In genomic region chr9:111497074-111497811, GRCm38 (mm10) we compare ENCODE assay signal across 8 mouse cellular contexts. TPM values are rescaled to one million over a fixed set of nuclear protein-coding genes. Genes with fewer than 3 reads are reported as not detected.
DNase-seq lines count a peak whose midpoint lies in the region; ATAC-seq and TF ChIP-seq lines count a peak whose summit lies in the region.

No protein-coding gene starts in this region.

- H3K9ac ChIP-seq in forebrain, embryonic 11.5 days (ENCODE audit: low read length): no peak overlapping the region
- no peak overlapping the region for H3K9ac ChIP-seq in lung, postnatal 0 days (replicated peaks; ENCODE audit: low read depth)

- no peak overlapping the region for H3K4me2 ChIP-seq in forebrain, embryonic 11.5 days (ENCODE audit: low read depth, low read length, severe bottlenecking)
- no peak overlapping the region for H3K4me2 ChIP-seq in lung, postnatal 0 days (replicated peaks; ENCODE audit: low read depth, low read length)

- H3K27ac ChIP-seq in forebrain, embryonic 11.5 days (ENCODE audit: low read depth, low read length): no peak overlapping the region
- no peak overlapping the region for H3K27ac ChIP-seq in lung, postnatal 0 days (ENCODE audit: low read length)

- TF ChIP-seq CTCF in lung, postnatal 0 days (IDR thresholded peaks at IDR 0.05): peak; percentile 98

- TF ChIP-seq EP300 in lung, postnatal 0 days (IDR thresholded peaks at IDR 0.05): no peak

- DNase-seq in ES-CJ7 (ENCODE audit: low read depth, low spot score): peak; percentile 78
- peak; percentile 40 for DNase-seq in c-Kit-positive CD71-positive TER-119-positive erythroid progenitor cells, embryonic 14.5 days (ENCODE audit: low spot score)
- DNase-seq in forebrain, embryonic 11.5 days (ENCODE audit: low spot score): peak; percentile 91
- DNase-seq in layer of hippocampus, adult 18-20 months (ENCODE audit: low spot score in 2 of 2): peak; percentile 57 to 89
- peak; percentile 74 for DNase-seq in lung, postnatal 0 days (ENCODE audit: low spot score)
- DNase-seq in ovary, postnatal 14 days (ENCODE audit: low spot score): peak; percentile 72
- DNase-seq in thymus, postnatal 14 days: peak; percentile 52

- H3K27me3 ChIP-seq in forebrain, embryonic 11.5 days (ENCODE audit: control insufficient read depth, insufficient read depth, low read length): no peaks in the 10 kb centered on the region
- no peaks in the 10 kb centered on the region for H3K27me3 ChIP-seq in lung, postnatal 0 days (replicated peaks; ENCODE audit: insufficient read depth, low read length)

- no peaks in the 10 kb centered on the region for H3K9me3 ChIP-seq in forebrain, embryonic 11.5 days (ENCODE audit: control insufficient read depth, low read length)
- H3K9me3 ChIP-seq in lung, postnatal 0 days (ENCODE audit: low read length): no peaks in the 10 kb centered on the region

- no peak overlapping the region for H3K4me3 ChIP-seq in forebrain, embryonic 11.5 days (ENCODE audit: low read depth, low read length)
- no peak overlapping the region for H3K4me3 ChIP-seq in lung, postnatal 0 days (ENCODE audit: low read depth, low read length)

- peak; percentile 78 for ATAC-seq in forebrain, embryonic 11.5 days (replicated peaks; ENCODE audit: low FRiP score)
- ATAC-seq in hematopoietic stem cell, adult 5-6 weeks (replicated peaks in 1 of 2; ENCODE audit: insufficient read depth in 1 of 2, low FRiP score in 2 of 2, low TSS enrichment in 1 of 2, low read depth in 1 of 2, poor library complexity in 2 of 2, severe bottlenecking in 2 of 2): peak; percentile 63 to 85
- peak; percentile 37; the same call in 1 of the 2 replicates for ATAC-seq in lung, postnatal 0 days

- no peaks in the 10 kb centered on the region for H3K36me3 ChIP-seq in forebrain, embryonic 11.5 days (ENCODE audit: control insufficient read depth, insufficient read depth, low read length)
- H3K36me3 ChIP-seq in lung, postnatal 0 days (ENCODE audit: insufficient read depth, low read length): no peaks in the 10 kb centered on the region

- H3K4me1 ChIP-seq in forebrain, embryonic 11.5 days (replicated peaks; ENCODE audit: control insufficient read depth, insufficient read depth, low read length): no peaks in the 10 kb centered on the region
- H3K4me1 ChIP-seq in lung, postnatal 0 days (ENCODE audit: insufficient read depth, low read depth, low read length): no peaks in the 10 kb centered on the region

- WGBS in forebrain, embryonic 11.5 days: 39% methylated on average over 9 of the region's 9 CpGs
- 18% methylated on average over 9 of the region's 9 CpGs for WGBS in lung, postnatal 0 days

RNA-seq across cellular contexts. Expression of gene Dclk3, which starts 58.4 kb away (rescaled TPM):
- polyA plus RNA-seq in forebrain, embryonic 11.5 days (2014; fragmentation: Nextera tagmentation; extraction: Ambion mirVana): 0.20 and 0.28 TPM in 2 replicates
- not detected in 2 replicates for total RNA-seq in hematopoietic stem cell, adult 5-6 weeks (2017)
- 10 to 100 TPM; 19.0 to 21.7 TPM for total RNA-seq in layer of hippocampus, adult 18-20 months (2021)
- 0.13 and 0.18 TPM in 2 replicates for polyA plus RNA-seq in lung, postnatal 0 days (2015; fragmentation: Nextera tagmentation; extraction: Ambion mirVana)

Comparison
In these comparisons a context has a peak if more than half of its experiments do, and no peak if none do; other contexts are left out.
1. DNase-seq: peak in every context shown above with its lines; median percentile 91 in forebrain, embryonic 11.5 days; 78 in ES-CJ7; 74 in lung, postnatal 0 days; 73 in layer of hippocampus, adult 18-20 months; 72 in ovary, postnatal 14 days; 52 in thymus, postnatal 14 days; 40 in c-Kit-positive CD71-positive TER-119-positive erythroid progenitor cells, embryonic 14.5 days.
2. RNA of gene Dclk3, which starts 58.4 kb away (total RNA-seq): 19.0 to 21.7 TPM in layer of hippocampus, adult 18-20 months; not detected in hematopoietic stem cell, adult 5-6 weeks; every median in the first group is over 10 times any median in the second.
3. Peak in every context shown above with its lines, with median percentiles within 50 percentile points of each other: ATAC-seq.